Mouse (Mus musculus) liver, embryonic 14.5 days (tissue): ENCODE data around the gene Wdr81.

Experiments
- CTCF ChIP-seq: IDR thresholded peaks from 2 replicates; pipeline ENCODE4 v1.5.1; 2016; ENCODE audit warnings: antibody characterized with exemption, low read depth, control low read depth
- EP300 ChIP-seq: IDR thresholded peaks from 2 replicates; pipeline ENCODE4 v1.6.1; 2016; ENCODE audit warnings: antibody characterized with exemption, low read depth

DNA sequence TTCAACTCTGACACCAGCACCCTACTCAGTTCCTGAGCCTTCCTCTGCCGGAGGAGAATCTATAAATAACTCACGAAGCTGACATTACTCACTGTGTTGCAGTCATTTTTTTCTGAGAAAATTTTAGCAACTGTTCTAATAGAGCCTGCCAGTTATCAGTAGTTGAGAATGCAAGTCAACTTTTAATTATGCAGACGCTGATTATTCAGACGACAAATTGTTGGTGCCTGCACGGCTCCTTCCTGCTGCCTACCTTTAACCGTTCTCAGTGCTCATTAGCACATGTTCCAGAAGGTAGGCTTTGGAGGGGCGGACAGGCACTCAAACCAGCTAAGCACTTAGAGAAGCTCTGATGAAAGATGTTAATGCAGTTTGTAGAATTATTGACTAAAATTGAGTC is 57.1 kb downstream of the Wdr81 start:
- TF ChIP-seq CTCF (no peak), EP300 (no peak)
